Comparison of ENCODE assay signal across 8 mouse cellular contexts in genomic region chr5:92506301-92506729, GRCm38 (mm10). TPM values are rescaled to one million over a fixed set of nuclear protein-coding genes. Genes with fewer than 3 reads are reported as not detected.
DNase-seq lines count a peak whose midpoint lies in the region; ATAC-seq lines count a peak whose summit lies in the region.

No protein-coding gene starts in this region.

- H3K4me2 ChIP-seq in embryonic facial prominence, embryonic 14.5 days (ENCODE audit: low read depth, low read length), result peak overlapping the region; percentile 75
- H3K4me2 ChIP-seq in hindbrain, embryonic 13.5 days, result peak overlapping the region; percentile 75
- peak overlapping the region; percentile 72 for H3K4me2 ChIP-seq in limb, embryonic 15.5 days
- peak overlapping the region; percentile 86 for H3K4me2 ChIP-seq in midbrain, embryonic 16.5 days (ENCODE audit: low read length)

- DNase-seq in heart, adult 11 months, result peak; percentile 93
- DNase-seq in heart, adult 9 months (ENCODE audit: low spot score in 2 of 2), result no peak
- peak; percentile 48 for DNase-seq in T-cell, adult 2 months (ENCODE audit: low spot score)
- peak; percentile 62 for DNase-seq in embryonic facial prominence, embryonic 14.5 days (ENCODE audit: low spot score)
- peak; percentile 44 to 55 for DNase-seq in thymus, postnatal 10 days (ENCODE audit: low spot score in 2 of 2)

- H3K27ac ChIP-seq in embryonic facial prominence, embryonic 14.5 days (replicated peaks; ENCODE audit: low read depth, low read length), result peak overlapping the region; percentile 96; the same call in 1 of the 2 replicates
- peak overlapping the region; percentile 99 for H3K27ac ChIP-seq in hindbrain, embryonic 13.5 days
- H3K27ac ChIP-seq in limb, embryonic 15.5 days, result peak overlapping the region; percentile 98
- peak overlapping the region; percentile 99 for H3K27ac ChIP-seq in midbrain, embryonic 16.5 days (ENCODE audit: low read length)

- peaks cover 12% of the 10 kb centered on the region for H3K4me1 ChIP-seq in embryonic facial prominence, embryonic 14.5 days (ENCODE audit: control insufficient read depth, insufficient read depth, low read length)
- peaks cover 33% of the 10 kb centered on the region for H3K4me1 ChIP-seq in hindbrain, embryonic 13.5 days (replicated peaks)
- peaks cover 21% of the 10 kb centered on the region for H3K4me1 ChIP-seq in limb, embryonic 15.5 days
- H3K4me1 ChIP-seq in midbrain, embryonic 16.5 days (ENCODE audit: control insufficient read depth, insufficient read depth, low read length), result peaks cover 21% of the 10 kb centered on the region

- no peaks in the 10 kb centered on the region for H3K9me3 ChIP-seq in embryonic facial prominence, embryonic 14.5 days (ENCODE audit: control insufficient read depth, low read length)
- H3K9me3 ChIP-seq in hindbrain, embryonic 13.5 days, result no peaks in the 10 kb centered on the region
- H3K9me3 ChIP-seq in limb, embryonic 15.5 days, result no peaks in the 10 kb centered on the region
- H3K9me3 ChIP-seq in midbrain, embryonic 16.5 days (replicated peaks; ENCODE audit: control insufficient read depth, low read length, poor library complexity, severe bottlenecking), result no peaks in the 10 kb centered on the region

- H3K27me3 ChIP-seq in embryonic facial prominence, embryonic 14.5 days (replicated peaks; ENCODE audit: control insufficient read depth, insufficient read depth, low read length), result no peaks in the 10 kb centered on the region
- H3K27me3 ChIP-seq in hindbrain, embryonic 13.5 days, result no peaks in the 10 kb centered on the region
- H3K27me3 ChIP-seq in limb, embryonic 15.5 days, result no peaks in the 10 kb centered on the region
- no peaks in the 10 kb centered on the region for H3K27me3 ChIP-seq in midbrain, embryonic 16.5 days (ENCODE audit: control insufficient read depth, insufficient read depth, low read depth, low read length)

- peak overlapping the region; percentile 84 for H3K9ac ChIP-seq in embryonic facial prominence, embryonic 14.5 days (ENCODE audit: low read depth, low read length)
- peak overlapping the region; percentile 98 for H3K9ac ChIP-seq in hindbrain, embryonic 13.5 days
- no peak overlapping the region; the same call in 1 of the 2 replicates for H3K9ac ChIP-seq in limb, embryonic 15.5 days
- H3K9ac ChIP-seq in midbrain, embryonic 16.5 days (ENCODE audit: low read depth, low read length), result peak overlapping the region; percentile 99; the same call in 1 of the 2 replicates

- ATAC-seq in embryonic facial prominence, embryonic 14.5 days (ENCODE audit: low read depth), result no peak
- ATAC-seq in hindbrain, embryonic 13.5 days (ENCODE audit: low FRiP score), result no peak
- ATAC-seq in limb, embryonic 15.5 days (ENCODE audit: insufficient number of reproducible peaks, low FRiP score, low TSS enrichment, low read depth), result no peak
- no peak for ATAC-seq in midbrain, embryonic 16.5 days

- 27% methylated on average over 4 of the region's 4 CpGs for WGBS in embryonic facial prominence, embryonic 14.5 days
- WGBS in hindbrain, embryonic 13.5 days, result 36% methylated on average over 4 of the region's 4 CpGs
- 29% methylated on average over 4 of the region's 4 CpGs for WGBS in limb, embryonic 15.5 days
- WGBS in midbrain, embryonic 16.5 days, result 23% methylated on average over 4 of the region's 4 CpGs

- peak overlapping the region; percentile 92 for H3K4me3 ChIP-seq in embryonic facial prominence, embryonic 14.5 days (ENCODE audit: low read depth, low read length)
- peak overlapping the region; percentile 86 for H3K4me3 ChIP-seq in hindbrain, embryonic 13.5 days
- H3K4me3 ChIP-seq in limb, embryonic 15.5 days, result peak overlapping the region; percentile 97
- peak overlapping the region; percentile 93 for H3K4me3 ChIP-seq in midbrain, embryonic 16.5 days (ENCODE audit: low read depth, low read length)

- no peaks in the 10 kb centered on the region for H3K36me3 ChIP-seq in embryonic facial prominence, embryonic 14.5 days (ENCODE audit: control insufficient read depth, insufficient read depth, low read length)
- no peaks in the 10 kb centered on the region for H3K36me3 ChIP-seq in hindbrain, embryonic 13.5 days
- no peaks in the 10 kb centered on the region for H3K36me3 ChIP-seq in limb, embryonic 15.5 days
- no peaks in the 10 kb centered on the region for H3K36me3 ChIP-seq in midbrain, embryonic 16.5 days (ENCODE audit: control insufficient read depth, insufficient read depth, low read length)

RNA-seq across cellular contexts. Expression of gene Scarb2, which starts 0.3 kb away (rescaled TPM):
- 11.4 and 11.5 TPM in 2 replicates for polyA plus RNA-seq in embryonic facial prominence, embryonic 14.5 days (2014; fragmentation: Nextera tagmentation; extraction: Ambion mirVana)
- 20.5 and 20.7 TPM in 2 replicates for polyA plus RNA-seq in hindbrain, embryonic 13.5 days (2015; fragmentation: Nextera tagmentation; extraction: Ambion mirVana)
- 13.6 and 14.3 TPM in 2 replicates for polyA plus RNA-seq in limb, embryonic 15.5 days (2015; fragmentation: Nextera tagmentation; extraction: Ambion mirVana)
- polyA plus RNA-seq in midbrain, embryonic 16.5 days (2015; fragmentation: Nextera tagmentation; extraction: Ambion mirVana), result 26.7 and 27.8 TPM in 2 replicates

RNA-seq across cellular contexts. Expression of gene Fam47e, which starts 48.6 kb away (rescaled TPM):
- 0.71 and 2.3 TPM in 2 replicates for polyA plus RNA-seq in embryonic facial prominence, embryonic 14.5 days (2014; fragmentation: Nextera tagmentation; extraction: Ambion mirVana)
- 0.28 and 1.1 TPM in 2 replicates for polyA plus RNA-seq in hindbrain, embryonic 13.5 days (2015; fragmentation: Nextera tagmentation; extraction: Ambion mirVana)
- not detected in 2 replicates for polyA plus RNA-seq in limb, embryonic 15.5 days (2015; fragmentation: Nextera tagmentation; extraction: Ambion mirVana)
- polyA plus RNA-seq in midbrain, embryonic 16.5 days (2015; fragmentation: Nextera tagmentation; extraction: Ambion mirVana), result 1.3 and 2.1 TPM in 2 replicates

Comparison
In these comparisons a context has a peak if more than half of its experiments do, and no peak if none do; other contexts are left out.
1. DNase-seq: peak in heart, adult 11 months (single experiment), T-cell, adult 2 months (single experiment), embryonic facial prominence, embryonic 14.5 days (single experiment) and thymus, postnatal 10 days (2 of 2); none in heart, adult 9 months (0 of 2).
2. Peak in every context shown above with its lines, with median percentiles within 50 percentile points of each other: H3K27ac ChIP-seq, H3K4me2 ChIP-seq and H3K4me3 ChIP-seq.